Mouse (Mus musculus): ENCODE data around the gene Cyp2ab1.

Cyp2ab1 gene

GRCm38 (mm10) chr16:20265089-20265488 lies 60.1 kb downstream of the Cyp2ab1 start:
- DNase-seq (ENCODE audit: low spot score), result no peak
